ENCODE assay signal across 9 mouse cellular contexts in the genomic region with DNA sequence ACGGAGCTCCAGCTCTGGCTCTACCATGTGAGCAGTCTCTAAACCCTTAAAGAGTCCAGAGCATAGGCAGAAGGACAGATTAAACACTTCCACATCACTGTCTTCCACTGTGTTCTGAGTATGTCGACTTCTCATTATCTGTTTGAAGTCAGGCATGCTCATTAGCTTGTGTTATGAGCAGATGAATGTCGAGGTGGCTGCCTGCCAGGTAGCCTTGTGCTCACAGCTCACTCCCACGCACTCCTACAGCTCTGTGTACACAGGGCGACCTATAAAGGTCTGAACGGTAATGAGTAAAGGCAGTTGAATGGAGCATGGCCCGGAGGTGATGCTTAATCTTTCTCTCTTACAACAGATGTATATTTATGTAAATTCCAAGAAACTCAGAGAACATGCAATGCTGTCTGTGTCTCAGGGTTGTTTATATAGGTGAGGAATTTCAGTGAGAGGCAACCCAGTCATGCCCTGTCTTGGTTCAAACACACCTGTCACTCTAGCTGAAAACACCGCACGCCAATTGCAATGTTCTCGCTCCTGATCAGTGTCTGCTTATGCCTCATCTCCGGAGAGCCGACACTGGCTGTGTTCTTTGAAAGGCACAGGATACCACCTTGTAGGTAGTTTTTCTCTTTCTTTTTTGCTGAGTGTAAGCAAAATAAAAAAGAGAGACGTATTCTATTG.
DNase-seq lines count a peak whose midpoint lies in the region; ATAC-seq and TF ChIP-seq lines count a peak whose summit lies in the region.
"Had no signal": no experiment of that assay in that cellular context is flagged by ENCODE, and none has a peak within 500 bp of the region (broad histone marks: within the 10 kb centered on the region; RNA-seq: fewer than 3 reads in every experiment).

No protein-coding gene starts in this region.

- H3K9ac ChIP-seq in hindbrain, postnatal 0 days (replicated peaks; ENCODE audit: low read length): no peak overlapping the region
- no peak overlapping the region for H3K9ac ChIP-seq in hindbrain, embryonic 13.5 days
- peak overlapping the region; percentile 36; the same call in 1 of the 2 replicates for H3K9ac ChIP-seq in MEL (ENCODE audit: control insufficient read depth, low read depth, low read length, poor library complexity, severe bottlenecking)
- H3K9ac ChIP-seq in intestine, embryonic 16.5 days (ENCODE audit: low read depth, low read length): no peak overlapping the region
- H3K9ac ChIP-seq in midbrain, embryonic 13.5 days (replicated peaks): no peak overlapping the region
- H3K9ac ChIP-seq: neural tube, embryonic 12.5 days had no signal

- 0 out of 2 replicates have a peak, but pooled peaks cover 2% of the 10 kb centered on the region for H3K4me1 ChIP-seq in hindbrain, postnatal 0 days (ENCODE audit: insufficient read depth, low read length)
- H3K4me1 ChIP-seq in hindbrain, embryonic 13.5 days (replicated peaks): peaks cover 6% of the 10 kb centered on the region; the same call in 1 of the 2 replicates
- peaks cover 0 to 16% of the 10 kb centered on the region in 2 experiments; a peak in 2 of 4 replicates for H3K4me1 ChIP-seq in MEL (ENCODE audit: control insufficient read depth in 1 of 2, insufficient read depth in 2 of 2, low read length in 2 of 2)
- H3K4me1 ChIP-seq in cerebellum, adult 2 months (ENCODE audit: control insufficient read depth, insufficient read depth, low read length): no peaks in the 10 kb centered on the region
- H3K4me1 ChIP-seq in intestine, embryonic 16.5 days (ENCODE audit: control insufficient read depth, insufficient read depth, low read length): peaks cover 5% of the 10 kb centered on the region; the same call in 1 of the 2 replicates
- H3K4me1 ChIP-seq in midbrain, embryonic 13.5 days (replicated peaks): peaks cover 6% of the 10 kb centered on the region; the same call in 1 of the 2 replicates
- H3K4me1 ChIP-seq: neural tube, embryonic 12.5 days had no signal

- ATAC-seq in hindbrain, postnatal 0 days: peak; percentile 81
- no peak for ATAC-seq in hindbrain, embryonic 13.5 days (ENCODE audit: low FRiP score)
- ATAC-seq in intestine, embryonic 16.5 days: peak; percentile 81
- ATAC-seq in midbrain, embryonic 13.5 days: peak; percentile 77

- H3K9me3 ChIP-seq in hindbrain, postnatal 0 days (ENCODE audit: low read length): no peaks in the 10 kb centered on the region
- no peaks in the 10 kb centered on the region for H3K9me3 ChIP-seq in hindbrain, embryonic 13.5 days
- H3K9me3 ChIP-seq in MEL (replicated peaks; ENCODE audit: insufficient read depth, low read length): no peaks in the 10 kb centered on the region
- no peaks in the 10 kb centered on the region for H3K9me3 ChIP-seq in intestine, embryonic 16.5 days (ENCODE audit: control insufficient read depth, low read length)
- H3K9me3 ChIP-seq in midbrain, embryonic 13.5 days: no peaks in the 10 kb centered on the region
- H3K9me3 ChIP-seq: neural tube, embryonic 12.5 days had no signal

- no peak for TF ChIP-seq POLR2A in MEL (IDR thresholded peaks at IDR 0.05; ENCODE audit: control insufficient read depth in 1 of 2, insufficient read depth in 1 of 2, low read depth in 1 of 2, low read length in 2 of 2, poor library complexity in 1 of 2)
- no peak for TF ChIP-seq POLR2A in cerebellum, adult 2 months (IDR thresholded peaks at IDR 0.05; ENCODE audit: borderline replicate concordance, insufficient read depth, low read length)

- no peak for TF ChIP-seq RAD21 in MEL (IDR thresholded peaks at IDR 0.05; ENCODE audit: low read depth, low read length)

- no peak for TF ChIP-seq CTCF in hindbrain, postnatal 0 days (IDR thresholded peaks at IDR 0.05; ENCODE audit: low read depth)
- no peak for TF ChIP-seq CTCF in MEL (IDR thresholded peaks at IDR 0.05 in 2 of 3, conservative IDR thresholded peaks at IDR 0.05 in 1 of 3; ENCODE audit: control insufficient read depth in 1 of 3, insufficient read depth in 1 of 3, low read depth in 2 of 3, low read length in 3 of 3, poor library complexity in 1 of 3, severe bottlenecking in 1 of 3)
- no peak for TF ChIP-seq CTCF in cerebellum, adult 2 months (IDR thresholded peaks at IDR 0.05; ENCODE audit: borderline replicate concordance, insufficient read depth, low read depth, low read length)

- no peak overlapping the region for H3K4me3 ChIP-seq in hindbrain, postnatal 0 days (ENCODE audit: low read length)
- no peak overlapping the region for H3K4me3 ChIP-seq in hindbrain, embryonic 13.5 days
- peak overlapping the region; percentile 20 to 22; a peak in 3 of 4 replicates for H3K4me3 ChIP-seq in MEL (ENCODE audit: control insufficient read depth in 1 of 2, insufficient read depth in 1 of 2, low read depth in 2 of 2, low read length in 2 of 2)
- H3K4me3 ChIP-seq in cerebellum, adult 2 months (replicated peaks; ENCODE audit: insufficient read depth, low read depth, low read length): no peak overlapping the region
- H3K4me3 ChIP-seq in intestine, embryonic 16.5 days (ENCODE audit: low read length): no peak overlapping the region
- no peak overlapping the region for H3K4me3 ChIP-seq in midbrain, embryonic 13.5 days (replicated peaks)
- H3K4me3 ChIP-seq: neural tube, embryonic 12.5 days had no signal

- H3K79me2 ChIP-seq in MEL (ENCODE audit: control insufficient read depth, insufficient read depth, low read length, poor library complexity): no peaks in the 10 kb centered on the region

- H3K36me3 ChIP-seq in hindbrain, postnatal 0 days (ENCODE audit: insufficient read depth, low read length): no peaks in the 10 kb centered on the region
- H3K36me3 ChIP-seq in hindbrain, embryonic 13.5 days: no peaks in the 10 kb centered on the region
- peaks cover 0 to 9% of the 10 kb centered on the region in 2 experiments; a peak in 2 of 4 replicates for H3K36me3 ChIP-seq in MEL (ENCODE audit: control insufficient read depth in 1 of 2, insufficient read depth in 2 of 2, low read length in 2 of 2)
- H3K36me3 ChIP-seq in intestine, embryonic 16.5 days (ENCODE audit: control insufficient read depth, insufficient read depth, low read length): no peaks in the 10 kb centered on the region
- H3K36me3 ChIP-seq in midbrain, embryonic 13.5 days: no peaks in the 10 kb centered on the region
- H3K36me3 ChIP-seq: neural tube, embryonic 12.5 days had no signal

- H3K4me2 ChIP-seq in hindbrain, postnatal 0 days (ENCODE audit: low read depth, low read length): no peak overlapping the region
- H3K4me2 ChIP-seq in hindbrain, embryonic 13.5 days: no peak overlapping the region
- H3K4me2 ChIP-seq in intestine, embryonic 16.5 days (ENCODE audit: low read depth, low read length): no peak overlapping the region
- H3K4me2 ChIP-seq in midbrain, embryonic 13.5 days (replicated peaks): no peak overlapping the region
- H3K4me2 ChIP-seq: neural tube, embryonic 12.5 days had no signal

- no peak overlapping the region for H3K27ac ChIP-seq in hindbrain, postnatal 0 days
- H3K27ac ChIP-seq in hindbrain, embryonic 13.5 days: no peak overlapping the region
- peak overlapping the region; percentile 85 for H3K27ac ChIP-seq in MEL (ENCODE audit: control insufficient read depth, low read depth, low read length)
- peak overlapping the region; percentile 24; the same call in 1 of the 2 replicates for H3K27ac ChIP-seq in cerebellum, adult 2 months (ENCODE audit: insufficient read depth, low read length)
- no peak overlapping the region for H3K27ac ChIP-seq in intestine, embryonic 16.5 days (ENCODE audit: low read length)
- no peak overlapping the region for H3K27ac ChIP-seq in midbrain, embryonic 13.5 days
- H3K27ac ChIP-seq: neural tube, embryonic 12.5 days had no signal

- 49% methylated on average over 13 of the region's 13 CpGs for WGBS in hindbrain, postnatal 0 days
- 71% methylated on average over 13 of the region's 13 CpGs for WGBS in hindbrain, embryonic 13.5 days
- 14% methylated on average over 13 of the region's 13 CpGs for WGBS in cerebellum, adult 2 months
- 41% methylated on average over 13 of the region's 13 CpGs for WGBS in intestine, embryonic 16.5 days
- WGBS in midbrain, embryonic 13.5 days: 64% methylated on average over 13 of the region's 13 CpGs

- peak; percentile 89 to 91 for TF ChIP-seq EP300 in MEL (IDR thresholded peaks at IDR 0.05; ENCODE audit: low read depth in 1 of 2, low read length in 2 of 2)

- H3K27me3 ChIP-seq in hindbrain, postnatal 0 days (ENCODE audit: insufficient read depth, low read length): no peaks in the 10 kb centered on the region
- H3K27me3 ChIP-seq in hindbrain, embryonic 13.5 days: no peaks in the 10 kb centered on the region
- no peaks in the 10 kb centered on the region for H3K27me3 ChIP-seq in MEL (ENCODE audit: control insufficient read depth in 1 of 2, insufficient read depth in 2 of 2, low read length in 2 of 2)
- no peaks in the 10 kb centered on the region for H3K27me3 ChIP-seq in cerebellum, adult 2 months (ENCODE audit: control insufficient read depth, insufficient read depth, low read length)
- no peaks in the 10 kb centered on the region for H3K27me3 ChIP-seq in intestine, embryonic 16.5 days (replicated peaks; ENCODE audit: control insufficient read depth, insufficient read depth, low read length)
- H3K27me3 ChIP-seq in midbrain, embryonic 13.5 days: no peaks in the 10 kb centered on the region
- H3K27me3 ChIP-seq: neural tube, embryonic 12.5 days had no signal

- DNase-seq in hindbrain, postnatal 0 days (ENCODE audit: low spot score): peak; percentile 79
- DNase-seq in MEL (ENCODE audit: low read depth, low spot score) (peak; percentile 97), MN1 (ENCODE audit: low spot score) (no peak)
- DNase-seq in cerebellum, adult 2 months: peak; percentile 81 to 90
- DNase-seq in B cell, adult 2 months: no peak

TF ChIP-seq in MEL, 35 proteins besides CTCF, POLR2A, EP300 and RAD21 (continues in another document):
- TF ChIP-seq MAX (IDR thresholded peaks at IDR 0.05; ENCODE audit: low read length) (peak; percentile 73), MXI1 (IDR thresholded peaks at IDR 0.05; ENCODE audit: low read depth, low read length) (peak; percentile 55; the same call in 1 of the 2 replicates), SIN3A (IDR thresholded peaks at IDR 0.05; ENCODE audit: low read length) (0 out of 2 replicates have a peak, but pooled peaks have one; percentile 39), TCF12 (IDR thresholded peaks at IDR 0.05; ENCODE audit: low read depth, low read length) (peak; percentile 86), TAL1 (IDR thresholded peaks at IDR 0.05; ENCODE audit: low read length) (peak; percentile 93), MYC (IDR thresholded peaks at IDR 0.05; ENCODE audit: low read depth, low read length) (peak; percentile 85; the same call in 1 of the 2 replicates), NRF1 (IDR thresholded peaks at IDR 0.05; ENCODE audit: insufficient read depth, low read depth, low read length, poor library complexity, severe bottlenecking) (0 out of 2 replicates have a peak, but pooled peaks have one; percentile 26), KAT2A (conservative IDR thresholded peaks at IDR 0.05; ENCODE audit: low read depth, low read length) (no peak), ZKSCAN1 (IDR thresholded peaks at IDR 0.05; ENCODE audit: low read depth, low read length) (no peak), ZMIZ1 (IDR thresholded peaks at IDR 0.05; ENCODE audit: low read depth, low read length) (no peak), ETS1 (IDR thresholded peaks at IDR 0.05; ENCODE audit: low read depth, low read length) (peak; percentile 58; the same call in 1 of the 2 replicates), ZNF384 (IDR thresholded peaks at IDR 0.05; ENCODE audit: low read depth, low read length) (no peak)

Comparison
In these comparisons a context has a peak if more than half of its experiments do, and no peak if none do; other contexts are left out.
1. DNase-seq: peak in hindbrain, postnatal 0 days (single experiment), MEL (single experiment) and cerebellum, adult 2 months (2 of 2); none in MN1 (single experiment) and B cell, adult 2 months (0 of 2).
2. H3K27ac ChIP-seq: peak in MEL (single experiment) and cerebellum, adult 2 months (single experiment); none in hindbrain, postnatal 0 days (single experiment), hindbrain, embryonic 13.5 days (single experiment), intestine, embryonic 16.5 days (single experiment) and midbrain, embryonic 13.5 days (single experiment).
3. H3K4me3 ChIP-seq: peak in MEL (2 of 2); none in hindbrain, postnatal 0 days (single experiment), hindbrain, embryonic 13.5 days (single experiment), cerebellum, adult 2 months (single experiment), intestine, embryonic 16.5 days (single experiment) and midbrain, embryonic 13.5 days (single experiment).